Mouse (Mus musculus) midbrain, embryonic 15.5 days (tissue): Measurements from ENCODE around the gene Epb41l2. TPM values are rescaled to one million over a fixed set of nuclear protein-coding genes. Genes with fewer than 3 reads are reported as not detected.

Experiments
- ATAC-seq: fragments of 200-750 bp; cut with Nextera tagmentation; replicated peaks from 2 replicates; pipeline ENCODE4 v1.8.0; 2017; ENCODE audit warnings: moderate TSS enrichment
- H3K27ac ChIP-seq: fragments of 300-500 bp; sonication (generic); 2 replicates; pipeline ENCODE4 v1.5.1; 2015; ENCODE audit warnings: mild to moderate bottlenecking, inconsistent platforms
- H3K27me3 ChIP-seq: fragments of 300-500 bp; sonication (generic); replicated peaks from 2 replicates; pipeline ENCODE4 v1.6.1; 2015; ENCODE audit warnings: inconsistent platforms
- H3K36me3 ChIP-seq: fragments of 300-500 bp; sonication (generic); replicated peaks from 2 replicates; pipeline ENCODE4 v1.6.1; 2015; ENCODE audit warnings: inconsistent platforms
- H3K4me1 ChIP-seq: fragments of 300-500 bp; sonication (generic); 2 replicates; pipeline ENCODE4 v1.6.1; 2015; ENCODE audit warnings: inconsistent platforms
- H3K4me2 ChIP-seq: fragments of 300-500 bp; sonication (generic); 2 replicates; pipeline ENCODE4 v1.6.1; 2015; ENCODE audit warnings: inconsistent platforms, mild to moderate bottlenecking, moderate library complexity
- H3K4me3 ChIP-seq: fragments of 300-500 bp; sonication (generic); 2 replicates; pipeline ENCODE4 v1.5.1; 2015; ENCODE audit warnings: mild to moderate bottlenecking, inconsistent platforms
- H3K9ac ChIP-seq: fragments of 300-500 bp; sonication (generic); 2 replicates; pipeline ENCODE4 v1.6.1; 2015; ENCODE audit warnings: mild to moderate bottlenecking, inconsistent platforms
- H3K9me3 ChIP-seq: fragments of 300-500 bp; sonication (generic); 2 replicates; pipeline ENCODE4 v1.6.1; 2016; ENCODE audit warnings: inconsistent platforms
- WGBS: fragments of 180-500 bp; shearing (Covaris S2); methylation state at CpG from one replicate; pipeline ENCODE4 v1.1.7; 2015; ENCODE audit warnings: mixed read lengths; 5-methylcytosine and 5-hydroxymethylcytosine counted together
- polyA plus RNA-seq: library from polyadenylated mRNA; unstranded; fragments of >200 nt; fragmentation: Nextera tagmentation; extraction: Ambion mirVana; gene quantifications from 2 replicates; pipeline ENCODE4 v1.2.1, GENCODE M21; 2015

The Epb41l2 gene
- polyA plus RNA-seq, 1 experiment from 2014 or later: 27.7 TPM

- H3K9ac ChIP-seq: no peak overlapping the region
- no peaks in the 10 kb centered on the region for H3K36me3 ChIP-seq
- no peaks in the 10 kb centered on the region for H3K4me1 ChIP-seq
- H3K4me3 ChIP-seq: no peak overlapping the region
- no peak overlapping the region for H3K27ac ChIP-seq
- H3K9me3 ChIP-seq: no peaks in the 10 kb centered on the region
- ATAC-seq: no peak
- no peak overlapping the region for H3K4me2 ChIP-seq
- WGBS: 85% methylated on average over 5 of the region's 5 CpGs
- no peaks in the 10 kb centered on the region for H3K27me3 ChIP-seq
Measured at GRCm38 (mm10) chr10:25534467-25534866, 174.9 kb downstream of the Epb41l2 start.

GRCm38 (mm10) chr10:25535891-25536331, 176.3 kb downstream of the Epb41l2 start, which contains the start of gene Smlr1:
TSS of gene Smlr1 (minus strand) at chr10:25536267.
- Histone ChIP-seq H3K9ac (no peak within 1 kb of the TSS), H3K4me3 (no peak within 1 kb of the TSS), H3K36me3 (no peaks in the 10 kb centered on the region), H3K9me3 (no peaks in the 10 kb centered on the region), H3K4me1 (no peaks in the 10 kb centered on the region), H3K27me3 (no peaks in the 10 kb centered on the region), H3K4me2 (no peak within 1 kb of the TSS), H3K27ac (no peak within 1 kb of the TSS)
- 95% methylated on average over 10 of the region's 10 CpGs for WGBS
- ATAC-seq: no peak

- WGBS: 96% methylated on average over 6 of the region's 6 CpGs
- H3K4me3 ChIP-seq: no peak overlapping the region
- no peaks in the 10 kb centered on the region for H3K9me3 ChIP-seq
- no peaks in the 10 kb centered on the region for H3K4me1 ChIP-seq
- H3K27ac ChIP-seq: no peak overlapping the region
- ATAC-seq: no peak
- H3K9ac ChIP-seq: no peak overlapping the region
- no peaks in the 10 kb centered on the region for H3K36me3 ChIP-seq
- H3K4me2 ChIP-seq: no peak overlapping the region
- no peaks in the 10 kb centered on the region for H3K27me3 ChIP-seq
Measured at GRCm38 (mm10) chr10:25536621-25537020, 177.0 kb downstream of the Epb41l2 start.

- 77% methylated on average over 1 of the region's 1 CpGs for WGBS
- no peaks in the 10 kb centered on the region for H3K36me3 ChIP-seq
Measured at GRCm38 (mm10) chr10:25538738-25539137, 179.1 kb downstream of the Epb41l2 start.

GRCm38 (mm10) chr10:25539146-25539770, 179.7 kb downstream of the Epb41l2 start:
- no peak overlapping the region for H3K4me3 ChIP-seq
- no peaks in the 10 kb centered on the region for H3K9me3 ChIP-seq
- H3K4me2 ChIP-seq: no peak overlapping the region
- ATAC-seq: 0 out of 2 replicates have a peak, but pooled peaks have one; percentile 56
- no peaks in the 10 kb centered on the region for H3K4me1 ChIP-seq
- no peaks in the 10 kb centered on the region for H3K36me3 ChIP-seq
- no peak overlapping the region for H3K27ac ChIP-seq
- 87% methylated on average over 4 of the region's 4 CpGs for WGBS
- no peaks in the 10 kb centered on the region for H3K27me3 ChIP-seq
- no peak overlapping the region for H3K9ac ChIP-seq

More at GRCm38 (mm10) chr10:25538738-25539137, 179.1 kb downstream of the Epb41l2 start:
- H3K9ac ChIP-seq: no peak overlapping the region
- no peak overlapping the region for H3K4me3 ChIP-seq
- no peaks in the 10 kb centered on the region for H3K4me1 ChIP-seq
- H3K9me3 ChIP-seq: no peaks in the 10 kb centered on the region
- H3K4me2 ChIP-seq: no peak overlapping the region
- H3K27ac ChIP-seq: no peak overlapping the region
- no peak for ATAC-seq
- H3K27me3 ChIP-seq: no peaks in the 10 kb centered on the region

- ATAC-seq: no peak
- Histone ChIP-seq H3K4me1 (no peaks in the 10 kb centered on the region), H3K4me2 (no peak overlapping the region), H3K4me3 (no peak overlapping the region), H3K9me3 (no peaks in the 10 kb centered on the region), H3K27me3 (no peaks in the 10 kb centered on the region), H3K36me3 (no peaks in the 10 kb centered on the region), H3K27ac (no peak overlapping the region), H3K9ac (no peak overlapping the region)
- 89% methylated on average over 6 of the region's 6 CpGs for WGBS
Measured at GRCm38 (mm10) chr10:25539771-25540168, 180.2 kb downstream of the Epb41l2 start.

- no peaks in the 10 kb centered on the region for H3K9me3 ChIP-seq
- WGBS: 97% methylated on average over 3 of the region's 3 CpGs
- H3K4me1 ChIP-seq: no peaks in the 10 kb centered on the region
- no peaks in the 10 kb centered on the region for H3K27me3 ChIP-seq
- no peak overlapping the region for H3K9ac ChIP-seq
- no peak overlapping the region for H3K4me3 ChIP-seq
- ATAC-seq: no peak
- H3K36me3 ChIP-seq: no peaks in the 10 kb centered on the region
- no peak overlapping the region for H3K4me2 ChIP-seq
- H3K27ac ChIP-seq: no peak overlapping the region
Measured at GRCm38 (mm10) chr10:25541097-25541496, 181.5 kb downstream of the Epb41l2 start.

GRCm38 (mm10) chr10:25552936-25553335, 193.3 kb downstream of the Epb41l2 start:
- no peak overlapping the region for H3K4me3 ChIP-seq
- 68% methylated on average over 4 of the region's 4 CpGs for WGBS
- no peak overlapping the region for H3K9ac ChIP-seq
- no peaks in the 10 kb centered on the region for H3K9me3 ChIP-seq
- H3K36me3 ChIP-seq: no peaks in the 10 kb centered on the region
- H3K27ac ChIP-seq: no peak overlapping the region
- H3K4me1 ChIP-seq: no peaks in the 10 kb centered on the region
- no peak overlapping the region for H3K4me2 ChIP-seq
- H3K27me3 ChIP-seq: no peaks in the 10 kb centered on the region
- no peak for ATAC-seq

- H3K4me3 ChIP-seq: no peak overlapping the region
- ATAC-seq: peak; percentile 91
- peak overlapping the region; percentile 49 for H3K27ac ChIP-seq
Measured at GRCm38 (mm10) chr10:25571319-25572240, 212.0 kb downstream of the Epb41l2 start.

More at GRCm38 (mm10) chr10:25571319-25572240, 212.0 kb downstream of the Epb41l2 start:
- Histone ChIP-seq H3K36me3 (no peaks in the 10 kb centered on the region), H3K27me3 (no peaks in the 10 kb centered on the region), H3K9me3 (no peaks in the 10 kb centered on the region), H3K9ac (no peak overlapping the region), H3K4me1 (peaks cover 8% of the 10 kb centered on the region; the same call in 1 of the 2 replicates), H3K4me2 (peak overlapping the region; percentile 8)
- WGBS: 21% methylated on average over 9 of the region's 9 CpGs

Other genes starting within 250 kb of the Epb41l2 start
- gene Akap7, start 51.9 kb upstream of the Epb41l2 start, polyA plus RNA-seq: 38.5 and 42.4 TPM in 2 replicates
- not detected in 2 replicates for gene Smlr1, start 176.5 kb downstream of the Epb41l2 start, polyA plus RNA-seq